ENCODE assay signal across 9 mouse cellular contexts in the genomic region with DNA sequence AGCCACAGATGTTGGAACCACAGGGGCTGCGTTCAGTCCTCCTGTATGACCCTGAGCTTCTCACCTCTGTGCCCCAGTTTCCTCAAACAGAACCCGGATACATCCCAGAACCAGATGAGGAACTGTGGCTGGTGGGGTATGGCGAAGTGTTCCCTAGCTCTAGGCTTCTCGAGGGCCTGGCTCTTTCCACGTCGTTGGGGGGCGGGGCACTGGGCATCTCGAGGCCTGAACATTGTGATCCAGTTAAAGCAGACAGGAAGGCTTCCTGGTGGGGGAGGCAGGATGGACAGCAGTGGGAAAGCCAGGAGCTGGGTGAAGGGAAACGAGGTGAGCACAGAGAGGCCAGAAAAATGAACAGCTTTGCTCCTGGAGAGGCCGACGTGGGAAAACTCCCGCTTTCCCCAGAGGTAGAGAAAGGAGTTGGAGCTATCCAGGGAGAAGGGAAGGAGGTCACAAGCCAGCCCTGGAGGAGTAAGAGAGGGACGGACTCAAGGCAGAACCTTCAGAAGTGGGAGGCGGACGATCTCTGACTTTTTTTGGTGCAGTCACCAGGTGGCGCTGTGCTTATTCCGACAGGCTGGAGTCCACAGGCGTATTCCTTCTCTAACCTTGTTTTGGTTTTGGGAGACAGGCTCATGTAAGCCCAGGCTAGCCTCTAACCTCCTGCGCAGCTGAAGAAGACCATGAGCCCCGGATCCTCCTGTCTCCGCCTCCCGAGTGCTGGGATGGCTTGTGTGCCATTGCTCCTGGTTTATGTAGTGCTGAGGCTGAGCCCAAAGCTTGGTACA. TPM values are rescaled to one million over a fixed set of nuclear protein-coding genes. Genes with fewer than 3 reads are reported as not detected.
DNase-seq lines count a peak whose midpoint lies in the region; ATAC-seq and TF ChIP-seq lines count a peak whose summit lies in the region.
"Had no signal": no experiment of that assay in that cellular context is flagged by ENCODE, and none has a peak within 500 bp of the region (broad histone marks: within the 10 kb centered on the region; RNA-seq: fewer than 3 reads in every experiment).

No protein-coding gene starts in this region.

- no peak overlapping the region for H3K4me3 ChIP-seq in kidney, adult 2 months (ENCODE audit: insufficient read depth, low read depth, low read length)
- H3K4me3 ChIP-seq in limb, embryonic 13.5 days, result 0 out of 2 replicates have a peak overlapping the region, but pooled peaks have one; percentile 8
- H3K4me3 ChIP-seq in midbrain, postnatal 0 days (ENCODE audit: low read depth, low read length), result no peak overlapping the region
- H3K4me3 ChIP-seq: erythroblast, embryonic 14.5 days had no signal

- TF ChIP-seq POLR2A in kidney, adult 2 months (IDR thresholded peaks at IDR 0.05; ENCODE audit: low read depth, low read length), result no peak

- TF ChIP-seq CTCF in kidney, adult 2 months (conservative IDR thresholded peaks at IDR 0.05; ENCODE audit: insufficient read depth, insufficient read length, low read depth, low read length), result peak; percentile 86
- peak; percentile 81 for TF ChIP-seq CTCF in midbrain, postnatal 0 days (IDR thresholded peaks at IDR 0.05)

- peak overlapping the region; percentile 14; the same call in 1 of the 2 replicates for H3K4me2 ChIP-seq in limb, embryonic 13.5 days (replicated peaks)
- no peak overlapping the region for H3K4me2 ChIP-seq in midbrain, postnatal 0 days (ENCODE audit: low read depth, low read length, poor library complexity, severe bottlenecking)

- no peaks in the 10 kb centered on the region for H3K27me3 ChIP-seq in kidney, adult 2 months (replicated peaks; ENCODE audit: control insufficient read depth, insufficient read depth, low read length)
- peaks cover 14% of the 10 kb centered on the region for H3K27me3 ChIP-seq in limb, embryonic 13.5 days
- H3K27me3 ChIP-seq in midbrain, postnatal 0 days (ENCODE audit: insufficient read depth, low read length), result no peaks in the 10 kb centered on the region

- WGBS in kidney, adult 2 months, result 23% methylated on average over 22 of the region's 22 CpGs
- 13% methylated on average over 22 of the region's 22 CpGs for WGBS in limb, embryonic 13.5 days
- 14% methylated on average over 22 of the region's 22 CpGs for WGBS in midbrain, postnatal 0 days

- 0 out of 2 replicates have a peak, but pooled peaks have one; percentile 16 for ATAC-seq in limb, embryonic 13.5 days (ENCODE audit: low FRiP score, low read depth)
- no peak for ATAC-seq in midbrain, postnatal 0 days (ENCODE audit: low FRiP score)

- 0 out of 2 replicates have a peak, but pooled peaks cover 3% of the 10 kb centered on the region for H3K4me1 ChIP-seq in kidney, adult 2 months (ENCODE audit: control insufficient read depth, insufficient read depth, low read length)
- H3K4me1 ChIP-seq in limb, embryonic 13.5 days, result peaks cover 23% of the 10 kb centered on the region
- H3K4me1 ChIP-seq in midbrain, postnatal 0 days (ENCODE audit: insufficient read depth, low read length), result no peaks in the 10 kb centered on the region; the same call in 1 of the 2 replicates

- intact Hi-C loops in gastrocnemius, postnatal 14 days (cut with DNase I; ENCODE audit: low total_unique reads), result loop anchor here (5.0 kb wide), 2 partner anchors 34 to 51 kb away; a partner anchor contains a TSS

- DNase-seq in 3T3-L1 (ENCODE audit: low read depth, low spot score) (peak; percentile 90), ZHBTc4 (ENCODE audit: low read depth, low spot score) (peak; percentile 90)
- DNase-seq in cerebellum, postnatal 4 days (ENCODE audit: low spot score in 2 of 2), result peak; percentile 65 to 79
- DNase-seq in gastrocnemius, postnatal 14 days, result peak; percentile 79
- peak; percentile 89 for DNase-seq in kidney, adult 2 months
- peak; percentile 80 for DNase-seq in midbrain, postnatal 0 days (ENCODE audit: low spot score)
- DNase-seq in spleen, postnatal 36 days (ENCODE audit: low spot score in 2 of 2), result peak; percentile 50 to 71

- H3K27ac ChIP-seq in kidney, adult 2 months (ENCODE audit: insufficient read depth, low read depth, low read length), result no peak overlapping the region
- no peak overlapping the region for H3K27ac ChIP-seq in limb, embryonic 13.5 days
- H3K27ac ChIP-seq in midbrain, postnatal 0 days (ENCODE audit: low read depth, low read length), result no peak overlapping the region

- no peaks in the 10 kb centered on the region for H3K36me3 ChIP-seq in kidney, adult 2 months (ENCODE audit: control insufficient read depth, insufficient read depth, low read length)
- H3K36me3 ChIP-seq in limb, embryonic 13.5 days, result no peaks in the 10 kb centered on the region
- H3K36me3 ChIP-seq in midbrain, postnatal 0 days (ENCODE audit: insufficient read depth, low read length), result no peaks in the 10 kb centered on the region

- no peak overlapping the region for H3K9ac ChIP-seq in limb, embryonic 13.5 days
- 0 out of 2 replicates have a peak overlapping the region, but pooled peaks have one; percentile 8 for H3K9ac ChIP-seq in midbrain, postnatal 0 days (replicated peaks; ENCODE audit: low read length, poor library complexity, severe bottlenecking)

- no peaks in the 10 kb centered on the region for H3K9me3 ChIP-seq in limb, embryonic 13.5 days
- no peaks in the 10 kb centered on the region for H3K9me3 ChIP-seq in midbrain, postnatal 0 days (ENCODE audit: low read length)

RNA-seq across cellular contexts. Expression of a gene that starts 2.6 kb away (rescaled TPM):
- total RNA-seq in gastrocnemius, postnatal 14 days (2021), result not detected
- 0.10 TPM in 1 of 2 replicates, not detected in the other for polyA plus RNA-seq in kidney, adult 2 months (2012; rRNA removed)
- 0.29 and 0.86 TPM in 2 replicates for polyA plus RNA-seq in limb, embryonic 13.5 days (2015; fragmentation: Nextera tagmentation; extraction: Ambion mirVana)
- total RNA-seq in midbrain, postnatal 0 days (2014; rRNA removed), result not detected in 2 replicates
- not detected in 2 replicates for polyA plus RNA-seq in midbrain, postnatal 0 days (2015; fragmentation: Nextera tagmentation; extraction: Ambion mirVana)

RNA-seq across cellular contexts. Expression of a gene that starts 7.2 kb away (rescaled TPM):
- 10 to 100 TPM in 1 of 2 experiments, 1 to 10 TPM in 1; 3.6 to 16.6 TPM for total RNA-seq in gastrocnemius, postnatal 14 days (2021)
- polyA plus RNA-seq in kidney, adult 2 months (2012; rRNA removed), result 1,335 and 2,389 TPM in 2 replicates
- polyA plus RNA-seq in limb, embryonic 13.5 days (2015; fragmentation: Nextera tagmentation; extraction: Ambion mirVana), result not detected in 2 replicates
- total RNA-seq in midbrain, postnatal 0 days (2014; rRNA removed), result not detected in 2 replicates
- polyA plus RNA-seq in midbrain, postnatal 0 days (2015; fragmentation: Nextera tagmentation; extraction: Ambion mirVana), result not detected in 2 replicates
- polyA plus RNA-seq: erythroblast, embryonic 14.5 days had no signal

RNA-seq across cellular contexts. Expression of a gene that starts 9.1 kb away (rescaled TPM):
- under 1 TPM; 0.09 to 0.29 TPM for total RNA-seq in gastrocnemius, postnatal 14 days (2021)
- 2.7 and 3.2 TPM in 2 replicates for polyA plus RNA-seq in kidney, adult 2 months (2012; rRNA removed)
- polyA plus RNA-seq in limb, embryonic 13.5 days (2015; fragmentation: Nextera tagmentation; extraction: Ambion mirVana), result 138 and 142 TPM in 2 replicates
- 494 and 539 TPM in 2 replicates for total RNA-seq in midbrain, postnatal 0 days (2014; rRNA removed)
- 350 and 358 TPM in 2 replicates for polyA plus RNA-seq in midbrain, postnatal 0 days (2015; fragmentation: Nextera tagmentation; extraction: Ambion mirVana)

RNA-seq across cellular contexts. Expression of a gene that starts 9.2 kb away (rescaled TPM):
- not detected for total RNA-seq in gastrocnemius, postnatal 14 days (2021)
- polyA plus RNA-seq in kidney, adult 2 months (2012; rRNA removed), result 0.67 and 0.99 TPM in 2 replicates
- polyA plus RNA-seq in limb, embryonic 13.5 days (2015; fragmentation: Nextera tagmentation; extraction: Ambion mirVana), result 11.1 and 11.3 TPM in 2 replicates
- 5.9 and 7.5 TPM in 2 replicates for total RNA-seq in midbrain, postnatal 0 days (2014; rRNA removed)
- 11.7 and 14.6 TPM in 2 replicates for polyA plus RNA-seq in midbrain, postnatal 0 days (2015; fragmentation: Nextera tagmentation; extraction: Ambion mirVana)

RNA-seq across cellular contexts. Expression of a gene that starts 25.2 kb away (rescaled TPM):
- total RNA-seq in gastrocnemius, postnatal 14 days (2021), result 10 to 100 TPM; 37.7 to 38.1 TPM
- 57.1 and 75.4 TPM in 2 replicates for polyA plus RNA-seq in kidney, adult 2 months (2012; rRNA removed)
- 44.9 and 46.8 TPM in 2 replicates for polyA plus RNA-seq in limb, embryonic 13.5 days (2015; fragmentation: Nextera tagmentation; extraction: Ambion mirVana)
- 75.9 and 79.6 TPM in 2 replicates for total RNA-seq in midbrain, postnatal 0 days (2014; rRNA removed)
- polyA plus RNA-seq in midbrain, postnatal 0 days (2015; fragmentation: Nextera tagmentation; extraction: Ambion mirVana), result 54.9 and 55.3 TPM in 2 replicates

Comparison
In these comparisons a context has a peak if more than half of its experiments do, and no peak if none do; other contexts are left out.
1. RNA of a gene that starts 7.2 kb away (polyA plus RNA-seq): 1,335 to 2,389 TPM in kidney, adult 2 months; not detected in limb, embryonic 13.5 days and not detected in midbrain, postnatal 0 days; every median in the first group is over 1,000 times any median in the second.
2. RNA of a gene that starts 9.1 kb away (polyA plus RNA-seq): 350 to 358 TPM in midbrain, postnatal 0 days and 138 to 142 TPM in limb, embryonic 13.5 days; 2.7 to 3.2 TPM in kidney, adult 2 months; every median in the first group is over 10 times any median in the second.
3. Peak in every context shown above with its lines, with median percentiles within 50 percentile points of each other: DNase-seq.